Mouse (Mus musculus): ENCODE measurements around the gene Snrpa.

DNA sequence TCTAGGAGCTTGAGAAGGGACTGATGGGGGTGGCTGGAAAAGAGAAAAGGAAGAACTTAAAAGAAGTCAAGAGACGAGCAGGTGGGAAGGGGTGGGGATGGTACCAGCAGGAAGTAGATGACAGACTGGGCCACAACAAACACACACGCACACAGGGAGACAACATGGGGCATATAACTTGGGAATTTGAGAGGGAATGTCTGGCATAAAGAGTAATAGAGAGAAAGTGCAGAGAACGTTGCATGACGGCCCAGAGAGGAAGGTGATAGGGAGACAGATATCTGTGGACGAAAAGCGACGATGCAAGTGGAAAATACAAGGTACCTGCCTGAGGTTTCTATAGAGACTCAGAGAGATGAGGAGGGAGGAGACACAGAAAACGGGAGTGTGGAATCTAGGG is 30.4 kb downstream of the Snrpa start:
- TF ChIP-seq EP300 (IDR thresholded peaks at IDR 0.05; ENCODE audit: low read depth) (no peak), CTCF (IDR thresholded peaks at IDR 0.05; ENCODE audit: low read depth) (no peak)
